Mouse (Mus musculus) cerebellum, adult 2 months (tissue): ENCODE data around the gene Cdkn2aipnl. TPM values are rescaled to one million over a fixed set of nuclear protein-coding genes. Genes with fewer than 3 reads are reported as not detected.

ENCODE experiments used
- DNase-seq, 2 experiments: peaks; one replicate each; pipeline ENCODE4 v3.0.0; 2021
- H3K27ac ChIP-seq: fragments of 200-500 bp; 2 replicates; pipeline ENCODE4 v1.5.1; 2012; ENCODE audit warnings: low read length, control low read depth, inconsistent platforms; ENCODE audit not compliant: insufficient read depth
- H3K27me3 ChIP-seq: fragments of 200-500 bp; 2 replicates; pipeline ENCODE4 v1.6.1; 2012; ENCODE audit warnings: inconsistent platforms, mild to moderate bottlenecking, low read length, moderate library complexity; ENCODE audit not compliant: control insufficient read depth, insufficient read depth
- H3K4me1 ChIP-seq: fragments of 200-500 bp; 2 replicates; pipeline ENCODE4 v1.6.1; 2011; ENCODE audit warnings: low read length; ENCODE audit not compliant: control insufficient read depth, insufficient read depth
- H3K4me3 ChIP-seq: fragments of 200-500 bp; replicated peaks from 2 replicates; pipeline ENCODE3; 2011; ENCODE audit warnings: mild to moderate bottlenecking, low read depth, low read length, control low read depth; ENCODE audit not compliant: insufficient read depth
- CTCF ChIP-seq: fragments of 200-500 bp; IDR thresholded peaks from 2 replicates; pipeline ENCODE4 v1.5.1; 2011; ENCODE audit warnings: low read depth, mild to moderate bottlenecking, control low read depth, low read length, moderate library complexity, borderline replicate concordance; ENCODE audit not compliant: insufficient read depth
- POLR2A ChIP-seq: fragments of 200-500 bp; IDR thresholded peaks from 2 replicates; pipeline ENCODE4 v1.6.1; 2011; ENCODE audit warnings: low read length, control low read depth, borderline replicate concordance; ENCODE audit not compliant: insufficient read depth
- WGBS: fragments of 180-500 bp; shearing (Covaris S2); methylation state at CpG from one replicate; pipeline ENCODE4 v1.1.7; 2018; 5-methylcytosine and 5-hydroxymethylcytosine counted together
- polyA plus RNA-seq: library from polyadenylated mRNA; depleted of rRNA; stranded (reverse); fragments of >200 nt; gene quantifications from 2 replicates; pipeline ENCODE4 v1.2.3, GENCODE M21; 2012

The Cdkn2aipnl gene
- polyA plus RNA-seq, 1 experiment, result 41.0 TPM

DNA sequence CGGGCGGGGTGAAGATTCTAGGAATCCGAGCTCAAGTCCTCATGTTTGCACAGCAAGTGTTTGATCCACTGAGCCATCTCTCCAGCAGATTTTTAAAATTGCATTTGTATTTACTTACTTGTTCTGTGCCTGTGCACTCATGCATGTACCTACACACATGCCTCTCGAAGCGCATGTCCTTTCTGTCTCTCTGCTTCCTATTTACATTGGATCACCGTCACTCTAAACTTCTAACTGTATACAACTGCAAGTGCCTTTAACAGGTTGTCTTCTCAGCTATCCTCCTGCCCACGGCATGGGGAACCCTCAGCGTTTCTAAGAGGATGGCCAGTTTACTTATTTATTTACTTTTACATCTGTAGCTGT lies 27.9 kb upstream of the Cdkn2aipnl start:
- H3K27me3 ChIP-seq, result no peaks in the 10 kb centered on the region
- no peak overlapping the region for H3K27ac ChIP-seq
- TF ChIP-seq CTCF (no peak), POLR2A (no peak)
- DNase-seq, result no peak
- no peaks in the 10 kb centered on the region; the same call in 1 of the 2 replicates for H3K4me1 ChIP-seq
- H3K4me3 ChIP-seq, result no peak overlapping the region
- 89% methylated on average over 8 of the region's 8 CpGs for WGBS

DNA sequence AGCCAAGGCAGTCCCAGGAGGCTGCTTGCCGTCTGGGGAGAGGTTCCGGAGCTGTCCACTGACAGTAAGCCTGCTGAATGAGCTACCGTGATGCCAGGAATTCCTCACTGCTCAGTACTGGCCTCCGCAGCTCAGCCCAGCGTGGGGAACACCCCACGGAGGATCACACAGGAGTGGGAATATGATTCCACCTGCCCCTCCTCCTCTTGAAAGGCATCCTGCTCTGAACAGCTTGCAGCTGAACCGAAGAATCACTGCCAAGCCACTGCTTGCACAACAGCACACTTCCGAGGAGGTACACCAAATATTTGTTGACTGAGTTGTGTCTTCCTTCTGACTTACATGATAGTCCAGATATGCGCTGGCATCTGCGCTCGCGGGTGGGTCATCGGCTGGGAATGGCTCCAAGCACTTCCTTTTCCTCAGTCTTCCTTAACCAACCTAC lies 26.9 kb upstream of the Cdkn2aipnl start:
- TF ChIP-seq POLR2A (no peak), CTCF (no peak)
- Histone ChIP-seq H3K27me3 (no peaks in the 10 kb centered on the region), H3K27ac (no peak overlapping the region), H3K4me3 (no peak overlapping the region), H3K4me1 (peaks cover 5% of the 10 kb centered on the region)
- no peak for DNase-seq
- WGBS, result 44% methylated on average over 13 of the region's 13 CpGs

DNA sequence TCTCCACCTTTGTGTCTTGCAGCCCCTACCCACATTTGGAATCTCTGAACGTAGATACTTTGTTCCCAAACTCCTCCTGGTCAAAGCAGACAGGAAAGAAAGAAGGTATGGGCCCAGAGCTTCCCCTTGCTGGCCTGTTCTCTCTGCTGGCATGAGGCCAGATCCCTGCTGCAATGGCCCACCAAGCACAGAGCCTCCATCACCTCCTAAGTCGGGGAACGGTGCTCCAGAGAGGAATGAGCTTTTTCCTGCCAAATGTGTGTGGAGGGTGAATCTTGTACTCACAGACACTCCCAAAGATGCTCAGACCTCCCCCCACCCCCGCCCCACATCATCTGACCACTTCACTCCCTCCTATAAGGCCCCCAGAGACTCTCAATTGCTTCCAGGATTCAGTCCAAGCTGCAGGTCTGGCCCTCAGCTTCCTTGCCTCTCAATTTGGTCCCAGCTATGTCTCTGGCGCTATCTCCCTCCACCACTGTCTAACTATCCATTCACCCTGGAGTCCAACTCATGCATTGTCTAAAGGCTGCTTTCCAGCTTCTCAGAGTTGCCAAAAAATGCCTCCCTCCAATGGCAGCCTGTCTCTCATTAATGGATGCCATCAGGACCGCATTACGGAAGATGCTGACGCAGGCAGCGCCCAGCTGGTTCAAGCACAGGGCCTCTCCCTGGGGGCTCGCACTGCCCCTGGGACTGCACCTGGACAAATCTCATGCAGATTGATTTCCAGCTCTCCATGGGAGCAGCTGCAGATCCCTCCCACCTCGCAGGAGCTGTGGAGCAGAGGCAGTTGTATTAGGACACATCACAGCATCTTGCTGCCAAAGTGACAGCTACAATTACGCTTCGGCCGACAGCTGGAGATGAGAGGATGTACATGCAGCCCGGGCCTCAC lies 24.6 kb upstream of the Cdkn2aipnl start:
- 44% methylated on average over 15 of the region's 15 CpGs for WGBS
- Histone ChIP-seq H3K4me1 (peaks cover 12% of the 10 kb centered on the region), H3K4me3 (no peak overlapping the region), H3K27me3 (no peaks in the 10 kb centered on the region), H3K27ac (no peak overlapping the region)
- DNase-seq, result no peak
- no peak for TF ChIP-seq POLR2A
- no peak for TF ChIP-seq CTCF

DNA sequence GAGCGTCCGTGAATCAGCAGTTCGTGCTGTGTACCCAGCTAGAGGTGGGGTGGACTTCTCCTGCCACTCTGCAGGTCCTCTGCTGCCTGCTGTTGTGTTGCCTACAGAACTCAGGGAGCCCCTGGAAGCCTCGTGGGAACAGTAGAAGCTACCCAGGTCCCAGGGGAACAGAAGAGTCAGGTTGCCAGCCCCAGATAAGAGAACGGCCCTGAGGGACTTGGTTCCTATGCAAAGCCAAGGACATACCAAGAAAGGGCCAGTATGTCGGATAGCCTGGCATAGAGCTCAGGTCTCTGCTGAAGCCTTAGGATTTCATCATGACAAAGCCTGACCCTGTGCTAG lies 24.0 kb upstream of the Cdkn2aipnl start:
- no peak for TF ChIP-seq POLR2A
- TF ChIP-seq CTCF, result no peak
- H3K27me3 ChIP-seq, result no peaks in the 10 kb centered on the region
- no peak overlapping the region for H3K4me3 ChIP-seq
- 44% methylated on average over 6 of the region's 6 CpGs for WGBS
- peaks cover 12% of the 10 kb centered on the region for H3K4me1 ChIP-seq
- no peak for DNase-seq
- H3K27ac ChIP-seq, result no peak overlapping the region

DNA sequence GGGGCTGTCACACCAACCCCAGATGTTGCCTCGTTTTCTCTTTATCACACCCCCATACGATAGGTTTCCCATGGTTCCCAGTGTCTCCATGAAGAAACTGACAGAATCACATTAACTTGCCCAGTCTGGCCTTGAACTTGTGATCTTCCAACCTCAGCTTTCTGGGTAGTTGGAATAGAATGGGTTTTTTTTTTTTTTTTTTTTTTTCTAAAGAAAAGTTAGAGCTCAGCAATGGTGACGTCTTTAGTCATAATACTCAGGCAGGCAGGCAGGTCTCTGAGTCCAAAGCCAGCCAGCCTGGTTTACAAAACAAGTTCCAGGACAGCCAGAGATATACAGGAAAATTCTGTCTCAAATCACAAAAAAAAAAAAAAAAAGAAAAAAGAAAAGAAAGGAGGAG lies 23.2 kb upstream of the Cdkn2aipnl start:
- WGBS, result 95% methylated on average over 3 of the region's 3 CpGs
- Histone ChIP-seq H3K27me3 (no peaks in the 10 kb centered on the region), H3K27ac (no peak overlapping the region), H3K4me3 (no peak overlapping the region), H3K4me1 (peaks cover 12% of the 10 kb centered on the region)
- no peak for DNase-seq
- no peak for TF ChIP-seq POLR2A
- no peak for TF ChIP-seq CTCF

DNA sequence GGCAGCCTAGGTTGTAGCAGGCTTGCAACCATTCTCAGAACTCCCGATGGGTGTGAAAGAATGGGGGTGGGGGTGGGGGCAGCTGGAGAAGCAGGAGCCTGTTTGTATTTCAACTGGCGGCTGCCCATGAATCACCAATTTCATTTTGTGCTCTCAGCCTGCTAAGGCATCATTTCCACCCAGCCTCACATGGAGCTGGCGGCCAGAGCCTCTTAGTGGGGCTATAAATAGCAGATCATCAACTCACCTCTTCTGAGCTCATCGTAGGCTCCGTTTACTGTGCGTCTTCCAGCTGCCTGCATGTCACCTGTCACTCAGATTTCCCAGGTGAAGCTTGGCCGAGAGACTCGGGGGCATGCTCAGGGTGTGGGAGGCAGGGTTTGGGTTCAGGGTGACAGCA lies 21.9 kb upstream of the Cdkn2aipnl start:
- 2% methylated on average over 8 of the region's 8 CpGs for WGBS
- H3K4me1 ChIP-seq, result peaks cover 12% of the 10 kb centered on the region
- H3K4me3 ChIP-seq, result peak overlapping the region; percentile 6
- TF ChIP-seq CTCF (no peak), POLR2A (no peak)
- 0 out of 2 replicates have a peak overlapping the region, but pooled peaks have one; percentile 8 for H3K27ac ChIP-seq
- DNase-seq, result peak; percentile 40 to 52
- H3K27me3 ChIP-seq, result no peaks in the 10 kb centered on the region

DNA sequence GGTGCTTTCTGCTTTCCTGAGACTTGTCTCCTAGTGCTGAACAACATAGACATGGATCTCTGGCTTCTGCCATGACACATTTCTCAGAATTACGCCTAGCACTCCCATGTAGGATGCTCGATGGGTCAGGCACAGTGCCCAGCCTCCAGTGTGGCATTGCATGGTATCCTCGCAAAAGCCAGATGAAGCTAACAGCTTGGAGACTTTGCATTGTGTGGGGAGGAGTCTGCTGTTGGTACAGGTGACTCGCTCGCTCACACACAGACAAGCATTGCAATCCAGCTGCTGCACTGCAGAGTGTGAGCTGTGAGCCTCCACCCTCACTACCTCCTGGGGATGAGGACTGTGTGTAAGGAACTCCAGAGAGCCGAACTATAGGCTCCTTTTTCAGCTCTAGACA lies 21.3 kb upstream of the Cdkn2aipnl start:
- Histone ChIP-seq H3K4me3 (no peak overlapping the region), H3K27ac (no peak overlapping the region), H3K27me3 (no peaks in the 10 kb centered on the region), H3K4me1 (peaks cover 12% of the 10 kb centered on the region)
- DNase-seq, result no peak
- 47% methylated on average over 6 of the region's 6 CpGs for WGBS
- TF ChIP-seq POLR2A, result no peak
- no peak for TF ChIP-seq CTCF
